14 mouse cellular contexts compared by ENCODE assay signal in the genomic region with DNA sequence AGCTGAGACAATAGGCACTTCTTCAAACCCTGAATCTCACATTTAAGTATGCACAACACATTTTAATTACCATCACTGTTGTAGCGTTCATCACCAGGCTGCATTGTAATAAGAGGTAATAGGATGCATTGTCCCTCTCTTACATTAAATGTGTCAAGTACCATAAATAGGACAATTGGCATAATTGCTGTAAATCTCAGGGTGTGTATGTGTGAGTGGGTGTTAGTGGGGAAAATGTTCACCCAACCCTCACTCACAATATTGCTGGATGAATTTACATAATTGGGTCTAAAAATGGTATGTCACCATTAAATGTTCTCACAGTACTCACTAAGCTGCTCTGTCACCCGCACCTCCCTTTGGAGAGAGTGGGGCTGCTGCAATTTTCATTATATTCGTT.
"Had no signal": no experiment of that assay in that cellular context is flagged by ENCODE, and none has a peak within 500 bp of the region (broad histone marks: within the 10 kb centered on the region; RNA-seq: fewer than 3 reads in every experiment).

No protein-coding gene starts in this region.

- H3K27me3 ChIP-seq: limb, embryonic 13.5 days; megakaryocyte, embryonic 14.5 days; stomach, embryonic 15.5 days had no signal

- H3K9ac ChIP-seq: limb, embryonic 13.5 days; liver, embryonic 14.5 days; stomach, embryonic 15.5 days had no signal

- H3K4me3 ChIP-seq: left cerebral cortex, adult 2 months; limb, embryonic 13.5 days; megakaryocyte, embryonic 14.5 days; stomach, embryonic 15.5 days had no signal

- H3K4me1 ChIP-seq: limb, embryonic 13.5 days; megakaryocyte, embryonic 14.5 days; stomach, embryonic 15.5 days had no signal

- H3K27ac ChIP-seq: left cerebral cortex, adult 2 months; limb, embryonic 13.5 days; liver, embryonic 14.5 days; macrophage; stomach, embryonic 15.5 days had no signal

- H3K36me3 ChIP-seq: limb, embryonic 13.5 days; stomach, embryonic 15.5 days had no signal

- H3K4me2 ChIP-seq: limb, embryonic 13.5 days; midbrain, embryonic 11.5 days; stomach, embryonic 15.5 days had no signal

- H3K9me3 ChIP-seq: limb, embryonic 13.5 days; megakaryocyte, embryonic 14.5 days; stomach, embryonic 15.5 days had no signal

- ATAC-seq: lung, postnatal 0 days had no signal

- DNase-seq: kidney, adult 18-20 months; kidney, postnatal 10 days; kidney, postnatal 4 days; left cerebral cortex, postnatal 4 days; lung, adult 2 months; thymus, postnatal 36 days had no signal
